Mouse (Mus musculus) monocyte, adult 2 months (primary cell): ENCODE results near the gene Cenpb.

ENCODE experiments used
- DNase-seq, 2 experiments: peaks; one replicate each; pipeline ENCODE4 v3.0.0; 2022; ENCODE audit warnings: low spot score in 2 of 2, low read depth in 1 of 2

Gene Cenpb

GRCm38 (mm10) chr2:131139886-131140532 is 39.9 kb downstream of the Cenpb start:
- DNase-seq, result no peak

- no peak for DNase-seq
Measured at GRCm38 (mm10) chr2:131139287-131139686, 40.6 kb downstream of the Cenpb start.

DNA sequence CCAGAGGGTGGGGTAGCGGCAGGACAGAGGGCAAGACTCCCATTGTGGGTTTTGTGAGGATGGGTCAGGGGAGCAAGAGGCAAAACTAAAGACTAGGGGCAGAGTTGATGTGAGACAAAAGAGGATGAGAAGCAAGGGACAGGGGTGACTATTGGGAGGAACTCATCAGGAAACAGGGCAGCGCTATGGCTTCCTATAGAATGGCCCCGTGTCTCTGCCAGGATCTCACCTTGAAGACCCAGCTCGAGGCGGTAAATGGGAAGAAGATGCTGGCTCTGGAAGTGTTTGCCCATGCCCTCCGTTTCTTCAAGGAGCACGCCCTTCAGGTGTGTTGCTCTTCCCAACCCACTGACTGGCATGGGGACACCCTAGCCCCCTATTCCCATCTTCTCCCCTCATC is 41.1 kb downstream of the Cenpb start:
- DNase-seq, result no peak

- no peak for DNase-seq
Measured at GRCm38 (mm10) chr2:131138296-131138695, 41.6 kb downstream of the Cenpb start.

DNA sequence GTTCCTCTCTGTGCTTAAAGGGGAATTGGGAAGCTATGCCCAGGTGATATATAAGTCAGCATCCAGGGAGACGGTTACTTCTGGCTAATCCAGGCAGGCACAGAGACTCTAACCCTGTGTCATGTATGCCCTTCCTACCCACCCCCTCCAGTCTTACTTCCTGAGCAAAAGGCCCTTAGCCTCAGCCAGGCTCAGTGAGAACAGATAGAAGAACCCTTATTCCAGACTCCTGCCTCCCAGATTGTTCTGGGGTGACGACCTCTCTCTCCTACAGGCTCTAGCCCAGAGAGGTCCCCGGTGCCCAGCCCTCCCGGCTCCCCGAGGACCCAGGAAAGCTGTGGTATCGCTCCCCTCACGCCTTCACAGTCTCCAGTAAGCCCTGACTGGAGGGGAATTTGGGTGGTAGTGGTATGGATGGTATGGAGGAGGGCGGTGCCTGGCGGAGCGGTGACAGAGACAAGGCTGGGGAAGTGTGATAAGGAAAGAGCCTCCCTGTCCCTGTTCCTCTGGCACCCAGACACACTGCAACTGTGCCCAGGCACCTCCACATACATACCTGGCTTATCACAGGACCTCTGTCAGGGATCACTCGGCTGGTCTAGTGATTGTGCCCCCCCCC is 44.2 kb downstream of the Cenpb start:
- no peak for DNase-seq

DNA sequence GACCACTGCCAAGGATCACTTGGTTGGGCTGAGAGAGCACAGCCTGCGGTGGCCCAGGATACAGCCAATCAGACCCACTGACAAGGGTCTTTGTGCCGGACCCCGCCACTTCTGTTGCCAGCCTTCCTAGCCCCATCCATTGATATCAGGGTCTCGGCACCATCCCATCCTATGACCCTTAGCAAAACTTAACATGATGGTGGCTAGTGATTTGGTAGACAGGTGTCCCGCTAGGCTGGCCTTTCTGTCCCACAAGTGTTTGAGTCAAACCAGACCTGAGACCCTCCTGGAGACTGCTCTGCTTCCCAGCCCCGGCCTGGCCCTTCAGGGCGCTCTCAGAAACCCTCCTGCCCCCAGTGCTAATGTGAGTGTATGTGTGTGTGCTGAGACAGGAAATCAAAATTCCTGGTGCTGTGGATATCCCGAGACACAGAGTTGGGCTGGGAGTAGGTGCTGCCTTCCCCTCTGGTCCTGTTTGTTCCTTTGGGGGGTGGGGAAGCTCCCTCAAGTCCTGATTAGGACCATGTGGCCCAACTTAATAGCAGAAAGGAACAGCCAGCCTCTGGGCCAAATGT is 45.0 kb downstream of the Cenpb start:
- no peak for DNase-seq

DNA sequence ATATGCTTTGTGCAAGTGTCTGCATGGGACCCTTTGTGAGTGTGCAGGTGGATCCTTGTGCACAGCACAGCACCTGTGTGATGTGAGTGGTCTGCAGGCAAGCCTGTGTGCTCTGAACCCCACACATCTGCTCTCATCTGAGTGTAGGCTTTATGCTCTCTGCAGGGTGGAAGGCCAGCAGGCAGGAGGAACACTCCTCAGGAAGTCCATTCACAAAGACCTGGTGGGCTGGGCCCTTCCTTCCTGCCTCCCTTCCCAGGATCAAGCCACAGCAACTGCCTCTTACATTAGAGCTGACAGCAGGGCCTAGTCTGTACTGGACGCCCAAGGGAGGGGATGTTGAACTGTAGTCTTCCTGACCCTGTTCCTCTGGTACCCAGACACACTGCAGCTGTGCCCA is 45.5 kb downstream of the Cenpb start:
- DNase-seq, result no peak

DNA sequence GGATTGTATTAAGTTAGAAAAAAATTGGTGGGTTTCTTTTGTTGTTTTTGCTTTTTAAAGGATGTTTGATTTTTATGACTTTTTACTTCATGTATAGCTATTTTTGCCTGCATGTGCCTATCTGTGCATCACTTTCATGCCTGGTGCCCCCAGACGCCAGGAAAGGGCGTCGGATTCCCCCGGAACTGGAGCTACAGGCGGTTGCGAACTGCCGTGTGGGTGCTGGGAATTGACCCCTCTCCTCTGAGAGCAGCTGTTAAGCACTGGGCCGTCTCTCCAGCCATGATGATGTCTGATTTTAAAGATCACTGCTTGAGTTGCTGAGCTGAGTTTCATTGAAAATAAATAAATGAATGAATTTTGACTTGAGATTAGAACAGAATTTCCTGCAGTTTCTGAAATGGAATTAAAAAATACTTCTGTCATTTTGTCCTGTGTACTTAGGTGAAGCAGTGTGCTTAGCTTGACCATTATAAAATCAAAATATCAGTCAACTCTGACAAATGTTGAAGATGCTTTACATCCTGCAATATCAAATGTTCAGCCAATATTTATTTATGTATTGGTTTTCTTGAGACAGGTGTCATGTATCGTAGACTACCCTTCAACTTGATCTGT is 46.8 kb downstream of the Cenpb start, which contains the start of gene Gm11037:
Gene Gm11037, plus strand, starts transcription at position 568 of the 618 bp plus-strand sequence.
- DNase-seq, result no peak

DNA sequence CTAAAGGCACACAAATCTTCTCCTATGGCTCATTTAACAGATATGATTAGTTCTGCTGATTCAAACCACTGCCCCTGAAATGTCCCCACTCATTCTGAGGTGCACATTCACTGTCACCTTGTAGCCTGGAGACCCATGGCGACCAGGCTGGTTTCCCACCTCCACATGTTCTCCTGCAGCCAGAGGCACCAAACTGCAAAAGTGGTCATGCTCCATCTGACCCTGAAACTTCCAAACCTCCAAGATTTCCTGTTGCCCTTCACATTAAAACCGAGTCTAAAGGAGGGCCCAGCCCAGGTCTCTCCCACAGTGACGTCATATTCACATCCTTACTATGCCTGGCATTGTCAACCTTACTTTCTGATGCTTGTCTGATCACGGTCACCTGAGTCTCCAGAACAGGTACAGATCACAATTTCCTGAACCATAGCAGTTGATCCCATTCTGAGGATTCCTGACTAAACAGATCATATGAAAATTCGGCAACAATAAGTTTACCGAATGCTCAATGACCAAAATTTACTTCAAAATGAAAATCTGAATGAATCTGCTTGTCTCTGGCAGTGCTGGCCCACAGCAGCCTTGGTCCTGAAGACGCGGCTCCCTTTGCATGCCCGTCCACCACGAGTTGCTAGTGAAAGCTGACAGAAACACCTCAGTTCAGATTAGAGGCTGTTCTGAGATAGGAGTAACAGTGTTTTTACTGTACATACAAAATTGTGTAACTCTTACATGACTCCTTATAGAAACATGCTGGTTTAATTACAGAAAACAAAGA is 47.6 kb downstream of the Cenpb start:
- DNase-seq, result no peak

GRCm38 (mm10) chr2:131130849-131131248 is 49.0 kb downstream of the Cenpb start:
- DNase-seq, result no peak

DNA sequence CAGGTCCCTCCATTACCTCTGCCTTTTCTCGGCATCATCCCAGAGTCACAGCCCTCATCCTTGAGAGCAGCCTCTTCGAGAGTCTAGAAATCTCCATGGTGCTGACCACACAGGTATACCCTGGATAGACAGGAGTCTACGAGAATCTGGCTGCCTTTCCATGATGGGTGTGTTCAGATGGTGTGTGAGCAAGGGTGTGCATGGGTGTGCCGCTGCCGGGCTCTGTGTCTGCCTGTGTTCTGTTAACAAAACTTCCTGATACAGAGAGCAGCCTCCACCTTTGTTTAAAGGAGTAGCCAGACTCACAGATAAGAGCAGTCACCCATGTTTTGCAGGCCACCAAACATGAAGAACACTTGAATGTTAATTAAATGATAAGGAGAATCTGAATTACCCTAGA is 50.0 kb downstream of the Cenpb start:
- no peak for DNase-seq

- no peak for DNase-seq
Measured at GRCm38 (mm10) chr2:131128636-131129157, 51.2 kb downstream of the Cenpb start.

GRCm38 (mm10) chr2:131128211-131128610 is 51.7 kb downstream of the Cenpb start:
- no peak for DNase-seq

GRCm38 (mm10) chr2:131127161-131127730 is 52.6 kb downstream of the Cenpb start, which contains the start of gene Hspa12b:
Hspa12b (plus strand) TSS chr2:131127280.
- DNase-seq, result no peak

DNA sequence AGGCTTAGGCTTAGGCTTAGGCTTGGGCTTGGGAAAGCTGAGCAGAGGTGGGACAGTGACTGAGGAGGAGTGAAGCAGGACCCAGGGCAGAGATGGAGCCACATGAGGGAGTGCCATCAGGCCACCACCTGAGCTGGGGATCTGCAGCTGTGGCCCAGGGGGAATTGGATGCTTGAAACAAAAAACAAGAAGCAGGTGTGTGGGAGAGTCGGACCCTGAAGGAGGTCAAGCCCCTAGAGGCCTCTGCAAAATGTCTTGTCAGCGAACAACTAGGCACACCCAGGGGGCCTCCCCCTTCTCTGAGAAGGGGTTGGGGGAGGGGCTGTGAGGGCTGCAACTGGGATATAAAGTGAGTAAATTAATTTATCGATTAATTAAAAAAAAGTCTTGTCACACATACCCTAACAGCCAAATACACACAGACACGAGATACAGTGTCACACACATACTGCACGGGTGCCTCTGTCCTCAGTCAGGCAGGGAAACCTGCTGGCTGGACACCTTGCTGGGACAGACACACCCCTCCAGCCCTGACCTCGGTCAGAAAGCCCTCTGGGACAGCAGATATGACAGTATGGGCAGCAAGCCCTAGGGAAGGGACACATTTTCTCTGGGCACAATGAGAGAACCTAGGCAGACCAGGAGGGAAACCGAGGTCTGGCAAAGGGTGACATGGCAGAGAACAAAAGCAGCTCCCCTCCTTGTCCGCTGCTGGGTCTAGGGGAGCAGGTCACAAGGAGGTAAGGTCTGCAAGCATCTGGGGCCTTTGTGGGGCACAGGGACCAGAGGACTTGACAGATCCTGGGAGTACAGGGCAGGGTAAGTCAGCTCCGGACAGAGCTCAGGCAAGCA is 53.7 kb downstream of the Cenpb start:
- DNase-seq, result no peak
